Mouse (Mus musculus): ENCODE data around the gene Plb1. TPM values are rescaled to one million over a fixed set of nuclear protein-coding genes. Genes with fewer than 3 reads are reported as not detected.

The Plb1 gene
- polyA plus RNA-seq, 2 experiments, result 1.1 to 1.5 TPM

DNA sequence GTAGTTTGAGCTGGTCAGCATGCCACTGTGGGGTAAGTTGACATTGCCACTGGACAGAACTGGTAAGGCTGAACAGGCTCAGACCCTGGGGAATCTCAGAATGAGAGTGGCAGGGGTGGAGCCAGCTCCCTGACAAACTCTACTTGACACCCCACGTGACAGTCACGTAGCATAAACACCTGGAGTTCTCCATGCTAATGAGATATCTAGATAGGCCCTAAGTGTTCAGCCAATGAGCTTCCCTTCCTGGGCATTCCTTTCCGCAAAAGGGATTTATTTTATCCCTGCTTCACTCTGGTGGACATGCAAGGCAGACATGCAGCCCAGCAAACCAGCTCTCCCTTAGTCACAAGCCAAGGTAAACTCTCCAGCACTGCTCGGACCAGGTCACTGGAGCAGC is 16.0 kb upstream of the Plb1 start:
- H3K4me2 ChIP-seq (replicated peaks; ENCODE audit: low read depth, low read length, severe bottlenecking), result no peak overlapping the region
- WGBS, result 48% methylated on average over 4 of the region's 4 CpGs
- TF ChIP-seq POLR2A (IDR thresholded peaks at IDR 0.05; ENCODE audit: borderline replicate concordance, extremely low read depth, insufficient read depth, insufficient read length), result no peak
- H3K9ac ChIP-seq (ENCODE audit: low read depth, low read length, severe bottlenecking), result no peak overlapping the region
- no peaks in the 10 kb centered on the region for H3K36me3 ChIP-seq (ENCODE audit: control insufficient read depth, insufficient read depth, low read length)
- no peaks in the 10 kb centered on the region for H3K4me1 ChIP-seq (ENCODE audit: control insufficient read depth, insufficient read depth, low read length)
- no peaks in the 10 kb centered on the region for H3K9me3 ChIP-seq (ENCODE audit: control insufficient read depth, low read length)
- H3K27me3 ChIP-seq (ENCODE audit: control insufficient read depth, insufficient read depth, low read length), result no peaks in the 10 kb centered on the region
- H3K4me3 ChIP-seq (replicated peaks; ENCODE audit: low read length), result no peak overlapping the region
- no peak for ATAC-seq (ENCODE audit: low FRiP score, low read depth)
- no peak for DNase-seq (ENCODE audit: low spot score)
- no peak overlapping the region for H3K27ac ChIP-seq (replicated peaks; ENCODE audit: low read depth, low read length)

GRCm38 (mm10) chr5:32217477-32217876 is 15.0 kb upstream of the Plb1 start:
- H3K4me2 ChIP-seq (replicated peaks; ENCODE audit: low read depth, low read length, severe bottlenecking), result no peak overlapping the region
- H3K9ac ChIP-seq (ENCODE audit: low read depth, low read length, severe bottlenecking), result no peak overlapping the region
- no peaks in the 10 kb centered on the region for H3K36me3 ChIP-seq (ENCODE audit: control insufficient read depth, insufficient read depth, low read length)
- WGBS, result 84% methylated on average over 8 of the region's 8 CpGs
- DNase-seq (ENCODE audit: low spot score), result no peak
- no peaks in the 10 kb centered on the region for H3K27me3 ChIP-seq (ENCODE audit: control insufficient read depth, insufficient read depth, low read length)
- no peak overlapping the region for H3K4me3 ChIP-seq (replicated peaks; ENCODE audit: low read length)
- TF ChIP-seq POLR2A (IDR thresholded peaks at IDR 0.05; ENCODE audit: borderline replicate concordance, extremely low read depth, insufficient read depth, insufficient read length), result no peak
- no peak overlapping the region for H3K27ac ChIP-seq (replicated peaks; ENCODE audit: low read depth, low read length)
- H3K9me3 ChIP-seq (ENCODE audit: control insufficient read depth, low read length), result no peaks in the 10 kb centered on the region
- no peaks in the 10 kb centered on the region for H3K4me1 ChIP-seq (ENCODE audit: control insufficient read depth, insufficient read depth, low read length)
- ATAC-seq (ENCODE audit: low FRiP score, low read depth), result no peak

DNA sequence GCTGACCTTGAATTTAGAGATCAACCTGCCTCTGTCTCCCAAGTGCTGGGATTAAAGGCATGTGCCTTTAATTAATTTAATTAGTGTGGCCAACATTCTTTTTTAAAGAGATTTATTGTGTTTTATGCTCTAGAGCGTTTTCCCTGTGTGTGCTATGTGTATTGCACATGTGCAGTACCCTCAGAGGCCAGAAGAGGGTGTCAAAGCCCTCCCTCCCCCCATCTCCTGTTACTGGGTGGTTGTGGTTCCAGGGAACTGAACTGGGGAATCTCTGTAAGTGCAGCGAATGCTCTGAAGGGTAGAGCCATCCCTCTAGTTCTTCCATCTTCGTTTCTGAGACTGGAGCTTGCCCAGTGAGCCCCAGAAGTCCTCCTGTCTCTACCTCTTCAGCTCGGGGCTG is 2.1 kb upstream of the Plb1 start:
- WGBS, result 41% methylated on average over 4 of the region's 4 CpGs
- ATAC-seq (ENCODE audit: low FRiP score, low read depth) (no peak), DNase-seq (ENCODE audit: low spot score) (no peak)
- Histone ChIP-seq H3K4me3 (replicated peaks; ENCODE audit: low read length) (no peak overlapping the region), H3K9ac (ENCODE audit: low read depth, low read length, severe bottlenecking) (no peak overlapping the region), H3K27ac (replicated peaks; ENCODE audit: low read depth, low read length) (no peak overlapping the region), H3K4me1 (ENCODE audit: control insufficient read depth, insufficient read depth, low read length) (no peaks in the 10 kb centered on the region), H3K9me3 (ENCODE audit: control insufficient read depth, low read length) (no peaks in the 10 kb centered on the region), H3K36me3 (ENCODE audit: control insufficient read depth, insufficient read depth, low read length) (no peaks in the 10 kb centered on the region), H3K27me3 (ENCODE audit: control insufficient read depth, insufficient read depth, low read length) (no peaks in the 10 kb centered on the region), H3K4me2 (replicated peaks; ENCODE audit: low read depth, low read length, severe bottlenecking) (no peak overlapping the region)
- TF ChIP-seq POLR2A (IDR thresholded peaks at IDR 0.05; ENCODE audit: borderline replicate concordance, extremely low read depth, insufficient read depth, insufficient read length), result no peak

DNA sequence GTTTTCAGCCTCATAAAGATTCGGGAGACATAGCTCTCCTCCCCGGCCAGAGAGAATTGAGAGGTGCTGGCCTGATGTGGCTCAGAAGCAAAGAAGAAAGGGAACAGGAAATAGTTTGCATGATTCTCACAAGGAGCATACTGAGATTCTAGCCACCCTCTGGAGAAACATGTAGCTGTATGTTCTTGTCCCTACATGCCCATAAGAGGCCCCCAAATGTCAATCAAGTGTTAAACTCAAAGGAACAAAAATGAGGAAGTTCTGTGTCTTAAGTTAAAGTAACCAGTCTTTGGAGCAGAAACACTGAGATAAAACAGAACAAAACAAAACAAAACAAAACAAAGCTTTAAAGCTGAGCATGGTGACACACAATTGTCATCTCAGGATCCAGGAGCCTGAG is 6.8 kb downstream of the Plb1 start:
- Histone ChIP-seq H3K9me3 (ENCODE audit: control insufficient read depth, low read length) (no peaks in the 10 kb centered on the region), H3K27ac (replicated peaks; ENCODE audit: low read depth, low read length) (no peak overlapping the region), H3K4me1 (ENCODE audit: control insufficient read depth, insufficient read depth, low read length) (no peaks in the 10 kb centered on the region), H3K9ac (ENCODE audit: low read depth, low read length, severe bottlenecking) (no peak overlapping the region), H3K36me3 (ENCODE audit: control insufficient read depth, insufficient read depth, low read length) (no peaks in the 10 kb centered on the region), H3K4me2 (replicated peaks; ENCODE audit: low read depth, low read length, severe bottlenecking) (no peak overlapping the region), H3K27me3 (ENCODE audit: control insufficient read depth, insufficient read depth, low read length) (no peaks in the 10 kb centered on the region), H3K4me3 (replicated peaks; ENCODE audit: low read length) (no peak overlapping the region)
- TF ChIP-seq POLR2A (IDR thresholded peaks at IDR 0.05; ENCODE audit: borderline replicate concordance, extremely low read depth, insufficient read depth, insufficient read length), result no peak
- no peak for ATAC-seq (ENCODE audit: low FRiP score, low read depth)
- DNase-seq (ENCODE audit: low spot score), result no peak
- 70% methylated on average over 2 of the region's 2 CpGs for WGBS

- ATAC-seq (ENCODE audit: low FRiP score, low read depth) (no peak), DNase-seq (ENCODE audit: low spot score) (no peak)
- H3K4me2 ChIP-seq (replicated peaks; ENCODE audit: low read depth, low read length, severe bottlenecking), result no peak overlapping the region
- H3K36me3 ChIP-seq (ENCODE audit: control insufficient read depth, insufficient read depth, low read length), result no peaks in the 10 kb centered on the region
- H3K27ac ChIP-seq (replicated peaks; ENCODE audit: low read depth, low read length), result no peak overlapping the region
- H3K9me3 ChIP-seq (ENCODE audit: control insufficient read depth, low read length), result no peaks in the 10 kb centered on the region
- no peaks in the 10 kb centered on the region for H3K4me1 ChIP-seq (ENCODE audit: control insufficient read depth, insufficient read depth, low read length)
- no peak overlapping the region for H3K9ac ChIP-seq (ENCODE audit: low read depth, low read length, severe bottlenecking)
- H3K27me3 ChIP-seq (ENCODE audit: control insufficient read depth, insufficient read depth, low read length), result no peaks in the 10 kb centered on the region
- 39% methylated on average over 2 of the region's 2 CpGs for WGBS
- TF ChIP-seq POLR2A (IDR thresholded peaks at IDR 0.05; ENCODE audit: borderline replicate concordance, extremely low read depth, insufficient read depth, insufficient read length), result no peak
- no peak overlapping the region for H3K4me3 ChIP-seq (replicated peaks; ENCODE audit: low read length)
Measured at GRCm38 (mm10) chr5:32240741-32241140, 8.2 kb downstream of the Plb1 start.

DNA sequence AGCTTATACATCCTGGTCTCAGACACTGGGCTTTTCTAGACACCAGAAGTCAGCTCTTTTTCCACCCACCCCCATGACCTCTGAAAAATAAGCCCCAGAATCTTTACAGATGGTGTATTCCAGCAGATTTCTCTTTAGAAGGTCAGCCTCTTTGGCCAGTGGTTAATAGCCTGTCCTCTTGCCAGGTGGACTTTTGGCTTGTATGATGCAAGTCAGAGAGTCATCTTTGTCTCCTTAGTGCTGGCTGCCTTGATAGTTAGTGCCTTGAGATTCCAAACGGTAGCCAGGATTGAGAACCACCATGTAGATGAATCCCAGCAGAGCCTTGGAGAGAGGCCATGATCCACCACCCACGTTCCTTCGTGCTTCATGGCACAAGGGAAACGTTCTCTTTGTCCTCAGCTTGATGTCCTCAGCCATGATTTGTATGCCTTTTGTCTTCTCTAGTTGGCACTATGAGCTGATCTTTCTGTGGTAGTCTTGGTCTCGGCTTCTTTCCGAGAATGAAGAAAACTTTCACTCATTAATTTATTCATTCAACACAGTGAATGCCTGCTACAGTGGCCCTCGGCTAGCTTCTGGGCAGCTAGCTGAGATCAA is 10.9 kb downstream of the Plb1 start:
- no peaks in the 10 kb centered on the region for H3K9me3 ChIP-seq (ENCODE audit: control insufficient read depth, low read length)
- no peak overlapping the region for H3K4me3 ChIP-seq (replicated peaks; ENCODE audit: low read length)
- no peaks in the 10 kb centered on the region for H3K27me3 ChIP-seq (ENCODE audit: control insufficient read depth, insufficient read depth, low read length)
- no peak overlapping the region for H3K4me2 ChIP-seq (replicated peaks; ENCODE audit: low read depth, low read length, severe bottlenecking)
- no peak for TF ChIP-seq POLR2A (IDR thresholded peaks at IDR 0.05; ENCODE audit: borderline replicate concordance, extremely low read depth, insufficient read depth, insufficient read length)
- ATAC-seq (ENCODE audit: low FRiP score, low read depth) (no peak), DNase-seq (ENCODE audit: low spot score) (no peak)
- WGBS, result 84% methylated on average over 7 of the region's 7 CpGs
- no peaks in the 10 kb centered on the region for H3K4me1 ChIP-seq (ENCODE audit: control insufficient read depth, insufficient read depth, low read length)
- H3K36me3 ChIP-seq (ENCODE audit: control insufficient read depth, insufficient read depth, low read length), result no peaks in the 10 kb centered on the region
- H3K9ac ChIP-seq (ENCODE audit: low read depth, low read length, severe bottlenecking), result no peak overlapping the region
- no peak overlapping the region for H3K27ac ChIP-seq (replicated peaks; ENCODE audit: low read depth, low read length)
